Mouse (Mus musculus): ENCODE data around the gene Pnkd. TPM values are rescaled to one million over a fixed set of nuclear protein-coding genes. Genes with fewer than 3 reads are reported as not detected.

Pnkd gene
- polyA plus RNA-seq, 1 experiment from 2014 or later: 46.7 TPM

GRCm38 (mm10) chr1:74296477-74296876, 11.7 kb downstream of the Pnkd start:
- Histone ChIP-seq H3K4me1 (ENCODE audit: insufficient read depth) (peaks cover 47% of the 10 kb centered on the region), H3K4me3 (ENCODE audit: low read depth, low read length) (peak overlapping the region; percentile 40), H3K27me3 (ENCODE audit: insufficient read depth, low read length) (no peaks in the 10 kb centered on the region), H3K9ac (replicated peaks) (peak overlapping the region; percentile 72), H3K36me3 (replicated peaks; ENCODE audit: insufficient read depth, low read length) (peaks cover 21% of the 10 kb centered on the region), H3K4me2 (ENCODE audit: low read depth, low read length) (peak overlapping the region; percentile 74), H3K9me3 (ENCODE audit: low read length) (no peaks in the 10 kb centered on the region), H3K27ac (ENCODE audit: low read depth) (peak overlapping the region; percentile 96)
- DNase-seq: no peak
- ATAC-seq: no peak
- WGBS (ENCODE audit: insufficient replicate concordance): 60% methylated on average over 6 of the region's 6 CpGs
- TF ChIP-seq EP300 (IDR thresholded peaks at IDR 0.05; ENCODE audit: low read depth) (no peak), CTCF (IDR thresholded peaks at IDR 0.05; ENCODE audit: low read depth) (no peak)

GRCm38 (mm10) chr1:74297269-74297668, 12.5 kb downstream of the Pnkd start:
- Histone ChIP-seq H3K9me3 (ENCODE audit: low read length) (no peaks in the 10 kb centered on the region), H3K27me3 (ENCODE audit: insufficient read depth, low read length) (no peaks in the 10 kb centered on the region), H3K4me1 (ENCODE audit: insufficient read depth) (peaks cover 49% of the 10 kb centered on the region), H3K27ac (ENCODE audit: low read depth) (peak overlapping the region; percentile 96), H3K4me2 (ENCODE audit: low read depth, low read length) (peak overlapping the region; percentile 74; the same call in 1 of the 2 replicates), H3K36me3 (replicated peaks; ENCODE audit: insufficient read depth, low read length) (peaks cover 15% of the 10 kb centered on the region), H3K4me3 (ENCODE audit: low read depth, low read length) (no peak overlapping the region), H3K9ac (replicated peaks) (peak overlapping the region; percentile 8; the same call in 1 of the 2 replicates)
- DNase-seq: no peak
- 70% methylated on average over 3 of the region's 3 CpGs for WGBS (ENCODE audit: insufficient replicate concordance)
- ATAC-seq: no peak
- TF ChIP-seq CTCF (IDR thresholded peaks at IDR 0.05; ENCODE audit: low read depth) (no peak), EP300 (IDR thresholded peaks at IDR 0.05; ENCODE audit: low read depth) (no peak)

GRCm38 (mm10) chr1:74298157-74298750, 13.5 kb downstream of the Pnkd start:
- no peak overlapping the region for H3K27ac ChIP-seq (ENCODE audit: low read depth)
- H3K4me1 ChIP-seq (ENCODE audit: insufficient read depth): peaks cover 59% of the 10 kb centered on the region
- H3K9ac ChIP-seq (replicated peaks): no peak overlapping the region
- H3K4me2 ChIP-seq (ENCODE audit: low read depth, low read length): no peak overlapping the region
- H3K9me3 ChIP-seq (ENCODE audit: low read length): no peaks in the 10 kb centered on the region
- no peak overlapping the region for H3K4me3 ChIP-seq (ENCODE audit: low read depth, low read length)
- H3K36me3 ChIP-seq (replicated peaks; ENCODE audit: insufficient read depth, low read length): peaks cover 9% of the 10 kb centered on the region
- no peaks in the 10 kb centered on the region for H3K27me3 ChIP-seq (ENCODE audit: insufficient read depth, low read length)
- DNase-seq (no peak), ATAC-seq (no peak)
- whole genome bisulfite sequencing (ENCODE audit: insufficient replicate concordance): 86% methylated on average over 5 of the region's 5 CpGs
- TF ChIP-seq CTCF (IDR thresholded peaks at IDR 0.05; ENCODE audit: low read depth): no peak
- no peak for TF ChIP-seq EP300 (IDR thresholded peaks at IDR 0.05; ENCODE audit: low read depth)

- Histone ChIP-seq H3K9ac (replicated peaks) (no peak overlapping the region), H3K9me3 (ENCODE audit: low read length) (no peaks in the 10 kb centered on the region), H3K4me1 (ENCODE audit: insufficient read depth) (peaks cover 62% of the 10 kb centered on the region), H3K36me3 (replicated peaks; ENCODE audit: insufficient read depth, low read length) (peaks cover 8% of the 10 kb centered on the region), H3K27me3 (ENCODE audit: insufficient read depth, low read length) (no peaks in the 10 kb centered on the region), H3K27ac (ENCODE audit: low read depth) (no peak overlapping the region), H3K4me3 (ENCODE audit: low read depth, low read length) (no peak overlapping the region), H3K4me2 (ENCODE audit: low read depth, low read length) (no peak overlapping the region)
- DNase-seq (no peak), ATAC-seq (no peak)
- TF ChIP-seq EP300 (IDR thresholded peaks at IDR 0.05; ENCODE audit: low read depth) (no peak), CTCF (IDR thresholded peaks at IDR 0.05; ENCODE audit: low read depth) (no peak)
- 74% methylated on average over 5 of the region's 5 CpGs for WGBS (ENCODE audit: insufficient replicate concordance)
These were observed 14.3 kb downstream of the Pnkd start for GRCm38 (mm10) chr1:74298996-74299395.

GRCm38 (mm10) chr1:74300347-74301110, 15.8 kb downstream of the Pnkd start:
- no peak for DNase-seq
- 0 out of 2 replicates have a peak, but pooled peaks cover 4% of the 10 kb centered on the region for H3K36me3 ChIP-seq (replicated peaks; ENCODE audit: insufficient read depth, low read length)
- no peaks in the 10 kb centered on the region for H3K9me3 ChIP-seq (ENCODE audit: low read length)
- TF ChIP-seq CTCF (IDR thresholded peaks at IDR 0.05; ENCODE audit: low read depth): no peak
- no peak for TF ChIP-seq EP300 (IDR thresholded peaks at IDR 0.05; ENCODE audit: low read depth)
- H3K27ac ChIP-seq (ENCODE audit: low read depth): no peak overlapping the region
- WGBS (ENCODE audit: insufficient replicate concordance): 59% methylated on average over 6 of the region's 6 CpGs
- ATAC-seq: no peak
- H3K4me3 ChIP-seq (ENCODE audit: low read depth, low read length): no peak overlapping the region
- H3K4me1 ChIP-seq (ENCODE audit: insufficient read depth): peaks cover 53% of the 10 kb centered on the region
- H3K4me2 ChIP-seq (ENCODE audit: low read depth, low read length): no peak overlapping the region
- H3K9ac ChIP-seq (replicated peaks): no peak overlapping the region
- no peaks in the 10 kb centered on the region for H3K27me3 ChIP-seq (ENCODE audit: insufficient read depth, low read length)

- Histone ChIP-seq H3K27ac (ENCODE audit: low read depth) (no peak overlapping the region), H3K27me3 (ENCODE audit: insufficient read depth, low read length) (no peaks in the 10 kb centered on the region), H3K36me3 (replicated peaks; ENCODE audit: insufficient read depth, low read length) (no peaks in the 10 kb centered on the region), H3K4me1 (ENCODE audit: insufficient read depth) (peaks cover 42% of the 10 kb centered on the region), H3K9me3 (ENCODE audit: low read length) (no peaks in the 10 kb centered on the region), H3K4me3 (ENCODE audit: low read depth, low read length) (no peak overlapping the region), H3K4me2 (ENCODE audit: low read depth, low read length) (no peak overlapping the region), H3K9ac (replicated peaks) (no peak overlapping the region)
- no peak for DNase-seq
- no peak for ATAC-seq
- WGBS (ENCODE audit: insufficient replicate concordance): 91% methylated on average over 7 of the region's 7 CpGs
- no peak for TF ChIP-seq CTCF (IDR thresholded peaks at IDR 0.05; ENCODE audit: low read depth)
- no peak for TF ChIP-seq EP300 (IDR thresholded peaks at IDR 0.05; ENCODE audit: low read depth)
These were observed 17.5 kb downstream of the Pnkd start for GRCm38 (mm10) chr1:74302229-74302628.
